Mouse (Mus musculus) embryonic stem cell, embryonic (primary cell): ENCODE measurements around the gene Gdf10.

ENCODE experiments used
- CTCF ChIA-PET, 4 experiments: fragments of 300-600 bp in 2 of 4; fragments of 350-600 bp in 2 of 4; sonication (Branson Sonifier 250); formaldehyde crosslinking; loops; one replicate each; lab custom pipeline; 2022; ENCODE audit warnings: inconsistent platforms in 2 of 4; lab: Charles Lee
- POLR2A ChIA-PET, 4 experiments: fragments of 300-600 bp in 2 of 4; fragments of 350-600 bp in 2 of 4; sonication (Branson Sonifier 250); formaldehyde crosslinking; loops; one replicate each; lab custom pipeline; 2022; ENCODE audit warnings: antibody characterized with exemption in 4 of 4, inconsistent platforms in 1 of 4; lab: Charles Lee

The Gdf10 gene

DNA sequence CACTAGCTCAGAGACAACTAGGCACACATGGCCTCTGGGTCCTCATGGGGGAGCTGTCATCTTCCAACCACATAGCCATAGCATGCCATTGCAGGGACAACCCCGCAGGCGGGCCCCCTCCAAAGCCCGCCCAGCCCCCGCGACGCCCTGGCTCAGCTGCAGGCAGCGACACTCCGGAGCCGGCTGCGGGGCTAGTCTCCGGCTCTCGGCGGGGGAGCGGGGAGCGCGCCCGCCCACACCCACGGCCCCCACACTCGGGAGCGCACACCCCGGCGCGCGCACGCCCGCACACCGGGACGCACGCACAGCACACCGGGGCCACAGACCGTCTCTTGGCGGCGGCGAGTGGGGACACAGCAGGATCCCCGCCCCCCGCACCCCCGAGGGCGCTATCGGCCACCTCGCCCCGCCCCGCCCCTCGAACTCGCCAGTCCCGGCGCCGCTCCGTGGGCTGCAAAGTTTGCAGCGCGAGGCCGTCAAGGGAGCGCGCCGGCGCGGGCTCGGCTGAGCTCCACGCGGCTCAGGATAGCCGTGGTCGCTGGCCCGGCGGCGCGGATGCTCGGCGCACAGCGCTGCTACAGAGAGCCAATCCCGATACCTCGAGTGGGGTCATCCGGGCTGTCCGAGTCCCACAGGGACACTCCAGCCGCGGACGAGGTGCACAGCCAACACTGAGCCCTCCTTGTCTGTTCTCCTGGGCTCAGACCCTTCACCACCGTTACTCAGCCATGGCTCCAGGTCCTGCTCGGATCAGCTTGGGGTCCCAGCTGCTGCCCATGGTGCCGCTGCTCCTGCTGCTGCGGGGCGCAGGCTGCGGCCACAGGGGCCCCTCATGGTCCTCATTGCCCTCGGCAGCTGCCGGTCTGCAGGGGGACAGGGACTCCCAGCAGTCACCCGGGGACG is at the start of gene Gdf10:
TSS of gene Gdf10 (plus strand) at position 420 of the 903 bp plus-strand sequence.
- POLR2A ChIA-PET = interaction anchor here (0.5 to 1.0 kb wide), 7 partner anchors 8 to 695 kb away, joined by 3 to 7 read pairs (median 3); no protein-coding TSS in a partner anchor
- CTCF ChIA-PET = interaction anchor here in 3 of 4 experiments (0.6 to 2.6 kb wide), 11 partner anchors 8 to 1519 kb away, joined by 3 to 17 read pairs (median 4); no protein-coding TSS in a partner anchor

DNA sequence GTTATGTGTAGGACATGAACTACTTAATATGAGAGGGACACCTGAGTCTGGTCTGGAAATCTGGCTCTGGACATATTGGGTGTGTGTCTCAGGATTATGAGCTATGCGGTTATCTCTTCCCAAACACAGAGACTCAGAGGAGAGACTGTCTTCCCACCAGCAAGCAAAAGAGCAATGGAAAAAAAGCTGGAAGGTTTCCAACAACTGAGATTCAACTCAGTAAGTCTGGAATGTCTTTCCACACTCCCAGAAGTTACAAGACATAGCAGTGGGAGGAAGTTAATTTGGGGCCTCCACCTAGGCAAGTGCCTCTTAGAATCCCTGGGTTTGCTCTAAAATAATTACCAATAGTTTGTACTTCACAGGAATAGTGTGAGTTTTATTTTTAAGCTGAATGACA is 44.6 kb upstream of the Gdf10 start:
- POLR2A ChIA-PET = no interaction called here
- CTCF ChIA-PET = no interaction called here

- ChIA-PET POLR2A (no interaction called here), CTCF (no interaction called here)
Measured at GRCm38 (mm10) chr14:33880236-33880635, 43.2 kb upstream of the Gdf10 start.

GRCm38 (mm10) chr14:33881471-33881870 is 41.9 kb upstream of the Gdf10 start:
- POLR2A ChIA-PET = no interaction called here
- CTCF ChIA-PET = no interaction called here

GRCm38 (mm10) chr14:33883046-33883445 is 40.3 kb upstream of the Gdf10 start:
- CTCF ChIA-PET = no interaction called here
- POLR2A ChIA-PET = no interaction called here

GRCm38 (mm10) chr14:33885466-33885865 is 37.9 kb upstream of the Gdf10 start:
- CTCF ChIA-PET = no interaction called here
- POLR2A ChIA-PET = no interaction called here

GRCm38 (mm10) chr14:33888387-33889035 is 34.9 kb upstream of the Gdf10 start:
- ChIA-PET CTCF (no interaction called here), POLR2A (no interaction called here)

DNA sequence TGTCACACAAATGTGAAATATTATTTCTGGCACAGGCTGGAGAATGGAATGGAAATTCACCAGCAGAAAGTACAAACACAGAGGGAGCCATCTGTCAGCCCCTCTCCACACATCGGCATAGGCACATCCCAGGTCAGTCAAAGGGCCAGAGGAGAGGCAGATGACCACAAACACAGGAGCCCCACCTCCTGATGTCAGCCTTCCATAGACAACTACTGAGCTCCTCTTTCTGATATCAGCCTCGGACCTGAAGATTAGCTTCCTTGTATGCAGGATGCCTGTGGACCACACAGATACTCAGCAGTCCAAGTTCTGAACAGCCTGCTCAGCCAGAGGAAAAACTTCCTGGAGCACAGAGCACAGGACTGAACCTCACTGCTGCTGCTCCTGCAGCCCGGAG is 33.4 kb upstream of the Gdf10 start:
- POLR2A ChIA-PET = no interaction called here
- CTCF ChIA-PET = no interaction called here

GRCm38 (mm10) chr14:33891507-33891906 is 31.9 kb upstream of the Gdf10 start:
- CTCF ChIA-PET = no interaction called here
- POLR2A ChIA-PET = no interaction called here

- CTCF ChIA-PET = interaction anchor here in 1 of 4 experiments (0.6 kb wide), 1 partner anchor 12 kb away, joined by 5 read pairs; no protein-coding TSS in a partner anchor
- POLR2A ChIA-PET = no interaction called here
Measured at GRCm38 (mm10) chr14:33895777-33896176, 27.6 kb upstream of the Gdf10 start.

GRCm38 (mm10) chr14:33896628-33897300 is 26.6 kb upstream of the Gdf10 start:
- ChIA-PET CTCF (no interaction called here), POLR2A (no interaction called here)

DNA sequence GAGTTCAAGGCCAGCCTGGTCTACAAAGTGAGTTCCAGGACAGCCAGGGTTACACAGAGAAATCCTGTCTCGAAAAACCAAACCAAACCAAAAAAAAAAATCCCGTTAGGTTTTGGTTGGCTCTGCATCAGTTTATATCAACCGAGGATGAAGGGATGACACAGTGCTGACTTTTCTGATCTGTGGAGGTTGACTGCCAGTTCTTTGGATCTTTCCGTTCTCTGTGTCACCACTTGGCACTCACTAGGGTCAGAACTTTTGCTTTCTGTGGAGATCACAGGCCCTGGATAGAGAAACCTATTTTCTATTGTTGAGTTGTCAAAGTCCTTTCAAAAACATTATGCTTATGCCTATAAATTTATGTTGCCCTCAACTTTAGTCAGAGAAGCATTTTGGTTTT is 20.6 kb upstream of the Gdf10 start:
- ChIA-PET CTCF (no interaction called here), POLR2A (no interaction called here)

- CTCF ChIA-PET = no interaction called here
- POLR2A ChIA-PET = no interaction called here
Measured at GRCm38 (mm10) chr14:33903199-33903598, 20.2 kb upstream of the Gdf10 start.

DNA sequence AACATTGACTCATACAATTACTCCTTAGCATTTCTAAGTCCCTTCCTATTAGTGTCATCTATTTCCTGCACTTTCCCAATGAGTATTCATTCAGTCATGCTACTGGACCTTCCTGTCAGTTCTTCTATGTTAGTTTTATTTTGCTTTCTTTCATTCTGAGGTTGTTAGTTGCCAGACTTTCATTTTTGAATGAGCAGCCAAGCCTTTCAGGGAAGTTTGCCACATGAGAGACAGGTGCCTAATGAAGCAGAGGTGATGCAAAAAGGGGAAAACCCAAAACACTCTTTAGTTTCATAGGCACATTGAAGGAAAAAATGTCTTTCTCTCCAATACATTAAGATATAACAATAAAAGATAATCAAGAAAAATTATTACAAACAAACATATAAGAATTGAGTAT is 18.5 kb upstream of the Gdf10 start:
- ChIA-PET CTCF (interaction anchor here in 1 of 4 experiments (0.6 kb wide), 1 partner anchor 495 kb away, joined by 3 read pairs; no protein-coding TSS in a partner anchor), POLR2A (no interaction called here)

DNA sequence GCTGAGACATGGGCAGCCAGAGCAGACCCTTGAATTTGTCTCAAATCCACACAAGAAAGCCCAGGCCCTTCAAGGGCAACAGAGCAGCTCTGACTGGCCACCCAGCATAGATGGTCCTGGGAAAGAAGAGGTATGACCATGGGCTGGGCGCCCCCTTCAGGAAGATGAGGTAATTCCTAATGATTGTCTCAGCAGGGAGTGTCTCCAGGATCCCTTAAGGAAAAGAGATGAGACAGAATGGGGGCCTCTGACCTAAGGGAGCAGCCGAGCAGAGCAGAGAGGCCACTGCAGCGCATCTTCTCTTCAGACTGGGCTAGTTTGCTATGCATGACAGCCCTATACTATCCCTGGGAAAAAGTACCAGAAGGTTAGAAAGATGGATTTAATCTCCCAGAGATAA is 9.7 kb upstream of the Gdf10 start:
- POLR2A ChIA-PET = no interaction called here
- CTCF ChIA-PET = interaction anchor here in 2 of 4 experiments (1.1 to 2.0 kb wide), 6 partner anchors 9 to 240 kb away, joined by 4 to 6 read pairs (median 4); partner anchors contain the start of gene Gdf10 (in 1 of the 2)

DNA sequence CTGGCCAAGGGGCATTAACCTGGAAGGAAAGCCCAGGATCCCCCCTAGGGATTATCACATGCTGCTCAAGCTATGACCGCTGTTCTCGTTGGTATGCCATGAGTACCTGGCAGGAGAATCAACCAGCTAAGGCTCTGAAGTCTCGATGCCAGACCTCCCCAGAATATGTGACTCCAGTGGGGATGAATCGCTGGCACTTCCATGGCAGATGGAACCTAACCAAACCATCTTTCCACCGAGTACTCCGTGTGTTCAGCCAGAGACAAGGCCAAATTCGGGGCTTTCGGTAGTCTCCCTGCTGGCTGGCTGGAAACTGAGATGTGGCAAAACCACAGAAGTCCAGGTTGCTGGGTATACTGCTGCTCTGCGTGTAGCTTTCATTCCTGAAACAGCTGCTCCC is 9.2 kb upstream of the Gdf10 start:
- ChIA-PET POLR2A (no interaction called here), CTCF (interaction anchor here in 2 of 4 experiments (0.8 to 2.0 kb wide), 5 partner anchors 9 to 240 kb away, joined by 3 to 6 read pairs (median 4); partner anchors contain the start of gene Gdf10 (in 1 of the 2))

GRCm38 (mm10) chr14:33920727-33921559 is 2.4 kb upstream of the Gdf10 start:
- POLR2A ChIA-PET = no interaction called here
- CTCF ChIA-PET = interaction anchor here in 2 of 4 experiments (0.7 to 2.0 kb wide), 4 partner anchors 9 to 41 kb away, joined by 3 to 5 read pairs (median 4); no protein-coding TSS in a partner anchor

DNA sequence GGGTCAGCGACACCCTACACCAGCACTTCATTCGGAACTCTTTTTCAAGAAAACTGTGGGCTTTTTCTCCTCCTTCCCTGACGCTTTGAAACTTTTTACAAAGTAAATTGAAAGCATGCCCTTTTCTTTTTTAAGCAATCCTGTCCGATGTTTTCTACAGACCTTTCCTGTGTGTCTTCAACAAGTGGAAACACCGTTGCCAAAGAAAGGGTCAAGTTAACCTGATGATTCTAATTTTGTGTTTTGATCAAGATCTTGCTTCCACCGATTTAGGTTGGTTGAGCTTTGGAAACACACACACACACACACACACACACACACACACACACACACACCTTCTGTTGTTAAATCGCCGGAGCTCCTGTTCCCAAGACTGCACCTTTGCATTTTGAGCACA is 618 bp upstream of the Gdf10 start:
- POLR2A ChIA-PET = interaction anchor here in 2 of 4 experiments (0.6 to 0.8 kb wide), 2 partner anchors 9 to 27 kb away, joined by 3 to 5 read pairs; no protein-coding TSS in a partner anchor

More for the DNA sequence above, 618 bp upstream of the Gdf10 start:
- CTCF ChIA-PET = interaction anchor here in 3 of 4 experiments (0.6 to 2.6 kb wide), 7 partner anchors 9 to 1518 kb away, joined by 3 to 17 read pairs (median 6); no protein-coding TSS in a partner anchor
